Comparison of ENCODE assay signal across 15 mouse cellular contexts in genomic region chr9:31243306-31243938, GRCm38 (mm10). TPM values are rescaled to one million over a fixed set of nuclear protein-coding genes. Genes with fewer than 3 reads are reported as not detected.
A peak's percentile ranks its signal among the peaks of the same experiment; 100 is the strongest.
DNase-seq lines count a peak whose midpoint lies in the region; ATAC-seq and TF ChIP-seq lines count a peak whose summit lies in the region.
"Had no signal": no experiment of that assay in that cellular context is flagged by ENCODE, and none has a peak within 500 bp of the region (broad histone marks: within the 10 kb centered on the region; RNA-seq: fewer than 3 reads in every experiment).

No protein-coding gene starts in this region.

- no peaks in the 10 kb centered on the region for H3K9me3 ChIP-seq in stomach, embryonic 16.5 days (replicated peaks; ENCODE audit: control insufficient read depth, low read length)
- no peaks in the 10 kb centered on the region for H3K9me3 ChIP-seq in stomach, postnatal 0 days (ENCODE audit: control insufficient read depth, low read length)
- no peaks in the 10 kb centered on the region for H3K9me3 ChIP-seq in CH12.LX (replicated peaks; ENCODE audit: low read length)
- H3K9me3 ChIP-seq: liver, embryonic 13.5 days; neural tube, embryonic 12.5 days; stomach, embryonic 15.5 days had no signal

- no peaks in the 10 kb centered on the region for H3K79me2 ChIP-seq in CH12.LX (replicated peaks; ENCODE audit: control insufficient read depth, extremely low read depth, insufficient read depth, poor library complexity, severe bottlenecking)

- no peak overlapping the region for H3K27ac ChIP-seq in stomach, embryonic 16.5 days (ENCODE audit: low read length)
- H3K27ac ChIP-seq in stomach, postnatal 0 days (replicated peaks) = no peak overlapping the region
- no peak overlapping the region for H3K27ac ChIP-seq in CH12.LX (ENCODE audit: insufficient read depth, low read depth)
- H3K27ac ChIP-seq: hindbrain, postnatal 0 days; liver, embryonic 13.5 days; neural tube, embryonic 12.5 days; stomach, embryonic 15.5 days had no signal

- no peak for TF ChIP-seq CTCF in stomach, postnatal 0 days (IDR thresholded peaks at IDR 0.05; ENCODE audit: low read depth)
- no peak for TF ChIP-seq CTCF in CH12.LX (conservative IDR thresholded peaks at IDR 0.05 in 1 of 2, IDR thresholded peaks at IDR 0.05 in 1 of 2; ENCODE audit: low read depth in 2 of 2, low read length in 2 of 2)

- in situ Hi-C loops in CH12.LX (cut with MboI; ENCODE audit: low pct_ligation_motif_present, low pct_unique_long_range_greater_than_20kb, low sequenced_read_pairs) = no loop called here

- ATAC-seq in stomach, embryonic 16.5 days (ENCODE audit: insufficient read depth, low FRiP score) = no peak
- ATAC-seq in stomach, postnatal 0 days (ENCODE audit: low FRiP score, low TSS enrichment) = no peak
- ATAC-seq in megakaryocyte-erythroid progenitor cell, adult 5-6 weeks (replicated peaks; ENCODE audit: low FRiP score, low TSS enrichment, poor library complexity, severe bottlenecking) = peak; percentile 31
- ATAC-seq: hindbrain, postnatal 0 days had no signal

- no peaks in the 10 kb centered on the region for H3K36me3 ChIP-seq in stomach, embryonic 16.5 days (ENCODE audit: control insufficient read depth, insufficient read depth, low read length)
- H3K36me3 ChIP-seq in stomach, postnatal 0 days (ENCODE audit: control insufficient read depth, insufficient read depth, low read length) = no peaks in the 10 kb centered on the region
- no peaks in the 10 kb centered on the region for H3K36me3 ChIP-seq in CH12.LX (replicated peaks in 1 of 2; ENCODE audit: control insufficient read depth in 1 of 2, insufficient read depth in 1 of 2, low read length in 1 of 2)
- H3K36me3 ChIP-seq: liver, embryonic 13.5 days; neural tube, embryonic 12.5 days; stomach, embryonic 15.5 days had no signal

- intact Hi-C loops in left cerebral cortex, postnatal 10 days (cut with DNase I) = no loop called here

- H3K4me2 ChIP-seq in stomach, embryonic 16.5 days (ENCODE audit: low read depth, low read length) = peak overlapping the region; percentile 8; the same call in 1 of the 2 replicates
- no peak overlapping the region for H3K4me2 ChIP-seq in stomach, postnatal 0 days (replicated peaks; ENCODE audit: low read depth)
- H3K4me2 ChIP-seq in CH12.LX (ENCODE audit: insufficient read depth, low read depth, poor library complexity, severe bottlenecking) = peak overlapping the region; percentile 63
- H3K4me2 ChIP-seq: heart, embryonic 11.5 days; liver, embryonic 13.5 days; neural tube, embryonic 12.5 days; stomach, embryonic 15.5 days had no signal

- no peak for DNase-seq in stomach, postnatal 0 days (ENCODE audit: low spot score)
- DNase-seq in CH12.LX (ENCODE audit: extremely low read depth) = peak; percentile 80
- peak; percentile 51 for DNase-seq in adrenal gland, postnatal 14 days
- no peak for DNase-seq in cerebellum, postnatal 25 days
- DNase-seq in left cerebral cortex, postnatal 10 days (ENCODE audit: extremely low spot score in 1 of 2, low spot score in 2 of 2) = no peak
- DNase-seq: kidney, postnatal 14 days; liver, embryonic 13.5 days; right cerebral cortex, adult 18-20 months had no signal

- H3K27me3 ChIP-seq in stomach, embryonic 16.5 days (ENCODE audit: control insufficient read depth, insufficient read depth, low read length) = no peaks in the 10 kb centered on the region
- H3K27me3 ChIP-seq in stomach, postnatal 0 days (ENCODE audit: control insufficient read depth, insufficient read depth, low read length) = no peaks in the 10 kb centered on the region
- no peaks in the 10 kb centered on the region for H3K27me3 ChIP-seq in CH12.LX (replicated peaks)
- H3K27me3 ChIP-seq: liver, embryonic 13.5 days; neural tube, embryonic 12.5 days; stomach, embryonic 15.5 days had no signal

- H3K4me1 ChIP-seq in stomach, embryonic 16.5 days (ENCODE audit: control insufficient read depth, insufficient read depth, low read length) = 0 out of 2 replicates have a peak, but pooled peaks cover 5% of the 10 kb centered on the region
- no peaks in the 10 kb centered on the region for H3K4me1 ChIP-seq in stomach, postnatal 0 days (replicated peaks; ENCODE audit: control insufficient read depth, insufficient read depth)
- peaks cover 6 to 23% of the 10 kb centered on the region in 2 experiments; a peak in 3 of 4 replicates for H3K4me1 ChIP-seq in CH12.LX (ENCODE audit: control insufficient read depth in 1 of 2, insufficient read depth in 2 of 2)
- H3K4me1 ChIP-seq: stomach, embryonic 15.5 days had no signal

- no peak for TF ChIP-seq RAD21 in CH12.LX (IDR thresholded peaks at IDR 0.05; ENCODE audit: low read depth, low read length)

- WGBS in stomach, embryonic 16.5 days = 50% methylated on average over 18 of the region's 18 CpGs
- WGBS in stomach, postnatal 0 days = 46% methylated on average over 18 of the region's 18 CpGs

- no peak overlapping the region for H3K4me3 ChIP-seq in stomach, embryonic 16.5 days (replicated peaks; ENCODE audit: low read length)
- H3K4me3 ChIP-seq in stomach, postnatal 0 days (ENCODE audit: low read depth, low read length) = no peak overlapping the region
- peak overlapping the region in 1 of 3 experiments; percentile 5 for H3K4me3 ChIP-seq in CH12.LX (replicated peaks in 1 of 3; ENCODE audit: low read depth in 2 of 3, low read length in 2 of 3, poor library complexity in 1 of 3)
- H3K4me3 ChIP-seq: liver, embryonic 13.5 days; megakaryocyte, embryonic 14.5 days; neural tube, embryonic 12.5 days; stomach, embryonic 15.5 days had no signal

- H3K9ac ChIP-seq in stomach, embryonic 16.5 days (ENCODE audit: low read length) = no peak overlapping the region
- H3K9ac ChIP-seq in stomach, postnatal 0 days (ENCODE audit: low read length) = no peak overlapping the region
- H3K9ac ChIP-seq in CH12.LX (ENCODE audit: insufficient read depth, low read depth) = peak overlapping the region; percentile 9; the same call in 1 of the 2 replicates
- H3K9ac ChIP-seq: liver, embryonic 13.5 days; neural tube, embryonic 12.5 days; stomach, embryonic 15.5 days had no signal

- no peak for TF ChIP-seq POLR2A in CH12.LX (IDR thresholded peaks at IDR 0.05; ENCODE audit: low read depth, low read length)

- TF ChIP-seq EP300 in stomach, postnatal 0 days (optimal IDR thresholded peaks at IDR 0.05) = no peak
- peak; percentile 54; the same call in 1 of the 2 replicates for TF ChIP-seq EP300 in CH12.LX (IDR thresholded peaks at IDR 0.05; ENCODE audit: low read length)

- dilution Hi-C loops in CH12.LX (cut with MboI; ENCODE audit: extremely low pct_ligation_motif_present, extremely low pct_unique_long_range_greater_than_20kb, low sequenced_read_pairs) = no loop called here

TF ChIP-seq in CH12.LX, 34 proteins besides CTCF, POLR2A, EP300 and RAD21 (continues in another document):
- peak; percentile 9; the same call in 1 of the 2 replicates for TF ChIP-seq ETS1 (conservative IDR thresholded peaks at IDR 0.05; ENCODE audit: low read depth, low read length)
- no peak for TF ChIP-seq MAFK (IDR thresholded peaks at IDR 0.05; ENCODE audit: insufficient replicate concordance, low read length)
- TF ChIP-seq E2F4 (IDR thresholded peaks at IDR 0.05; ENCODE audit: insufficient replicate concordance, low read depth, low read length) = peak; percentile 32; the same call in 1 of the 2 replicates
- peak; percentile 24; the same call in 1 of the 2 replicates for TF ChIP-seq ELF1 (IDR thresholded peaks at IDR 0.05; ENCODE audit: low read depth, low read length)
- peak; percentile 64; the same call in 1 of the 2 replicates for TF ChIP-seq IRF4 (IDR thresholded peaks at IDR 0.05; ENCODE audit: low read depth, low read length)
- TF ChIP-seq NELFE (IDR thresholded peaks at IDR 0.05; ENCODE audit: low read depth, low read length) = no peak
- no peak for TF ChIP-seq NRF1 (IDR thresholded peaks at IDR 0.05; ENCODE audit: low read depth, low read length)
- TF ChIP-seq GABPA (IDR thresholded peaks at IDR 0.05; ENCODE audit: insufficient replicate concordance, low read depth, low read length) = no peak
- no peak for TF ChIP-seq USF2 (conservative IDR thresholded peaks at IDR 0.05; ENCODE audit: low read depth, low read length)
- TF ChIP-seq MAX (IDR thresholded peaks at IDR 0.05; ENCODE audit: low read length) = peak; percentile 53
- TF ChIP-seq UBTF (IDR thresholded peaks at IDR 0.05; ENCODE audit: low read depth, low read length) = no peak
- no peak for TF ChIP-seq MAZ (IDR thresholded peaks at IDR 0.05; ENCODE audit: low read depth, low read length)
- no peak for TF ChIP-seq RCOR1 (conservative IDR thresholded peaks at IDR 0.05; ENCODE audit: low read depth, low read length)
- no peak for TF ChIP-seq KAT2A (IDR thresholded peaks at IDR 0.05; ENCODE audit: insufficient replicate concordance, low read length)
- no peak for TF ChIP-seq TBP (conservative IDR thresholded peaks at IDR 0.05; ENCODE audit: low read depth, low read length)
- TF ChIP-seq TCF12 (IDR thresholded peaks at IDR 0.05; ENCODE audit: low read depth, low read length) = peak; percentile 9; the same call in 1 of the 2 replicates
- TF ChIP-seq ZNF384 (IDR thresholded peaks at IDR 0.05; ENCODE audit: low read depth, low read length) = no peak
- no peak for TF ChIP-seq ZC3H11A (IDR thresholded peaks at IDR 0.05; ENCODE audit: low read depth, low read length)

RNA-seq across cellular contexts. Expression of gene Aplp2, which starts 31.8 kb away (rescaled TPM):
- polyA plus RNA-seq in stomach, embryonic 16.5 days (2015; fragmentation: Nextera tagmentation; extraction: Ambion mirVana) = 326 and 359 TPM in 2 replicates
- polyA plus RNA-seq in stomach, postnatal 0 days (2015; fragmentation: Nextera tagmentation; extraction: Ambion mirVana) = 187 and 200 TPM in 2 replicates
- 26.0 and 30.4 TPM in 2 replicates for total RNA-seq in CH12.LX (2012; rRNA removed)
- total RNA-seq in CH12.LX (2014; rRNA removed) = 39.1 and 44.3 TPM in 2 replicates
- 52.7 and 55.1 TPM in 2 replicates for polyA plus RNA-seq in CH12.LX (2012; ENCODE audit: insufficient read length, low read depth)
- 627 and 648 TPM in 2 replicates for total RNA-seq in adrenal gland, postnatal 14 days (2021)
- 250 and 255 TPM in 2 replicates for total RNA-seq in megakaryocyte-erythroid progenitor cell, adult 5-6 weeks (2014; fragmentation: Nextera tagmentation)
- total RNA-seq in megakaryocyte-erythroid progenitor cell, adult 5-6 weeks (2017) = 258 and 279 TPM in 2 replicates
- 100 to 1,000 TPM; 480 to 510 TPM for total RNA-seq in left cerebral cortex, postnatal 10 days (2021)

RNA-seq across cellular contexts. Expression of gene Prdm10, which starts 36.9 kb away (rescaled TPM):
- polyA plus RNA-seq in stomach, embryonic 16.5 days (2015; fragmentation: Nextera tagmentation; extraction: Ambion mirVana) = 4.8 and 5.2 TPM in 2 replicates
- polyA plus RNA-seq in stomach, postnatal 0 days (2015; fragmentation: Nextera tagmentation; extraction: Ambion mirVana) = 1.1 and 1.2 TPM in 2 replicates
- total RNA-seq in CH12.LX (2012; rRNA removed) (4.5 TPM in 2 replicates), CH12.LX (2014; rRNA removed) (3.9 and 4.7 TPM in 2 replicates)
- 5.2 and 6.7 TPM in 2 replicates for polyA plus RNA-seq in CH12.LX (2012; ENCODE audit: insufficient read length, low read depth)
- total RNA-seq in adrenal gland, postnatal 14 days (2021) = 8.0 and 8.3 TPM in 2 replicates
- 14.0 and 20.2 TPM in 2 replicates for total RNA-seq in megakaryocyte-erythroid progenitor cell, adult 5-6 weeks (2014; fragmentation: Nextera tagmentation)
- 8.8 and 10.1 TPM in 2 replicates for total RNA-seq in megakaryocyte-erythroid progenitor cell, adult 5-6 weeks (2017)
- 10 to 100 TPM; 17.3 to 17.6 TPM for total RNA-seq in left cerebral cortex, postnatal 10 days (2021)

Comparison
In these comparisons a context has a peak if more than half of its experiments do, and no peak if none do; other contexts are left out.
1. DNase-seq: peak in CH12.LX (single experiment) and adrenal gland, postnatal 14 days (single experiment); none in stomach, postnatal 0 days (single experiment), cerebellum, postnatal 25 days (0 of 2) and left cerebral cortex, postnatal 10 days (0 of 2).
2. RNA of gene Aplp2, which starts 31.8 kb away (total RNA-seq): 627 to 648 TPM in adrenal gland, postnatal 14 days, 480 to 510 TPM in left cerebral cortex, postnatal 10 days and 250 to 279 TPM in megakaryocyte-erythroid progenitor cell, adult 5-6 weeks; 26.0 to 44.3 TPM in CH12.LX; every median in the first group is over 4 times any median in the second.